Mouse (Mus musculus): ENCODE data around the gene Agtr1a. TPM values are rescaled to one million over a fixed set of nuclear protein-coding genes. Genes with fewer than 3 reads are reported as not detected.

Gene Agtr1a
- polyA plus RNA-seq, 1 experiment from 2014 or later = 0.78 TPM

GRCm38 (mm10) chr13:30368116-30368515 is 31.9 kb downstream of the Agtr1a start:
- no peak for ATAC-seq (ENCODE audit: low FRiP score, low TSS enrichment)
- no peak overlapping the region for H3K27ac ChIP-seq (replicated peaks; ENCODE audit: low read depth, low read length)
- H3K4me1 ChIP-seq (ENCODE audit: control insufficient read depth, insufficient read depth, low read length) = no peaks in the 10 kb centered on the region
- H3K4me2 ChIP-seq (ENCODE audit: low read length) = no peak overlapping the region
- H3K27me3 ChIP-seq (ENCODE audit: control insufficient read depth, insufficient read depth, low read length) = no peaks in the 10 kb centered on the region
- no peak overlapping the region for H3K4me3 ChIP-seq (replicated peaks; ENCODE audit: low read depth, low read length)
- no peak overlapping the region for H3K9ac ChIP-seq (replicated peaks; ENCODE audit: low read length)
- no peak for DNase-seq
- no peaks in the 10 kb centered on the region for H3K36me3 ChIP-seq (ENCODE audit: control insufficient read depth, insufficient read depth, low read length)
- WGBS = 84% methylated on average over 8 of the region's 8 CpGs
- no peaks in the 10 kb centered on the region for H3K9me3 ChIP-seq (ENCODE audit: control insufficient read depth, low read length)

- Histone ChIP-seq H3K4me2 (ENCODE audit: low read length) (no peak overlapping the region), H3K27me3 (ENCODE audit: control insufficient read depth, insufficient read depth, low read length) (no peaks in the 10 kb centered on the region), H3K4me1 (ENCODE audit: control insufficient read depth, insufficient read depth, low read length) (no peaks in the 10 kb centered on the region), H3K27ac (replicated peaks; ENCODE audit: low read depth, low read length) (no peak overlapping the region), H3K4me3 (replicated peaks; ENCODE audit: low read depth, low read length) (no peak overlapping the region), H3K9me3 (ENCODE audit: control insufficient read depth, low read length) (no peaks in the 10 kb centered on the region), H3K36me3 (ENCODE audit: control insufficient read depth, insufficient read depth, low read length) (no peaks in the 10 kb centered on the region), H3K9ac (replicated peaks; ENCODE audit: low read length) (no peak overlapping the region)
- 71% methylated on average over 2 of the region's 2 CpGs for WGBS
- no peak for DNase-seq
- ATAC-seq (ENCODE audit: low FRiP score, low TSS enrichment) = no peak
Measured at GRCm38 (mm10) chr13:30368746-30369145, 32.5 kb downstream of the Agtr1a start.

GRCm38 (mm10) chr13:30378868-30379267 is 42.6 kb downstream of the Agtr1a start:
- ATAC-seq (ENCODE audit: low FRiP score, low TSS enrichment) (no peak), DNase-seq (no peak)
- H3K27me3 ChIP-seq (ENCODE audit: control insufficient read depth, insufficient read depth, low read length) = no peaks in the 10 kb centered on the region
- no peak overlapping the region for H3K4me3 ChIP-seq (replicated peaks; ENCODE audit: low read depth, low read length)
- WGBS = 92% methylated on average over 5 of the region's 5 CpGs
- H3K36me3 ChIP-seq (ENCODE audit: control insufficient read depth, insufficient read depth, low read length) = no peaks in the 10 kb centered on the region
- no peaks in the 10 kb centered on the region for H3K9me3 ChIP-seq (ENCODE audit: control insufficient read depth, low read length)
- no peak overlapping the region for H3K27ac ChIP-seq (replicated peaks; ENCODE audit: low read depth, low read length)
- no peaks in the 10 kb centered on the region for H3K4me1 ChIP-seq (ENCODE audit: control insufficient read depth, insufficient read depth, low read length)
- no peak overlapping the region for H3K4me2 ChIP-seq (ENCODE audit: low read length)
- H3K9ac ChIP-seq (replicated peaks; ENCODE audit: low read length) = no peak overlapping the region

GRCm38 (mm10) chr13:30385183-30385582 is 48.9 kb downstream of the Agtr1a start:
- ATAC-seq (ENCODE audit: low FRiP score, low TSS enrichment) = no peak
- Histone ChIP-seq H3K4me1 (ENCODE audit: control insufficient read depth, insufficient read depth, low read length) (no peaks in the 10 kb centered on the region), H3K36me3 (ENCODE audit: control insufficient read depth, insufficient read depth, low read length) (no peaks in the 10 kb centered on the region), H3K4me2 (ENCODE audit: low read length) (no peak overlapping the region), H3K4me3 (replicated peaks; ENCODE audit: low read depth, low read length) (no peak overlapping the region), H3K9me3 (ENCODE audit: control insufficient read depth, low read length) (no peaks in the 10 kb centered on the region), H3K27ac (replicated peaks; ENCODE audit: low read depth, low read length) (no peak overlapping the region), H3K27me3 (ENCODE audit: control insufficient read depth, insufficient read depth, low read length) (no peaks in the 10 kb centered on the region), H3K9ac (replicated peaks; ENCODE audit: low read length) (no peak overlapping the region)
- 93% methylated on average over 6 of the region's 6 CpGs for WGBS
- no peak for DNase-seq

- no peaks in the 10 kb centered on the region for H3K9me3 ChIP-seq (ENCODE audit: control insufficient read depth, low read length)
- no peak overlapping the region for H3K27ac ChIP-seq (replicated peaks; ENCODE audit: low read depth, low read length)
- no peak overlapping the region for H3K9ac ChIP-seq (replicated peaks; ENCODE audit: low read length)
- no peaks in the 10 kb centered on the region for H3K27me3 ChIP-seq (ENCODE audit: control insufficient read depth, insufficient read depth, low read length)
- no peak for DNase-seq
- no peak for ATAC-seq (ENCODE audit: low FRiP score, low TSS enrichment)
- no peaks in the 10 kb centered on the region for H3K4me1 ChIP-seq (ENCODE audit: control insufficient read depth, insufficient read depth, low read length)
- no peaks in the 10 kb centered on the region for H3K36me3 ChIP-seq (ENCODE audit: control insufficient read depth, insufficient read depth, low read length)
- H3K4me3 ChIP-seq (replicated peaks; ENCODE audit: low read depth, low read length) = no peak overlapping the region
- H3K4me2 ChIP-seq (ENCODE audit: low read length) = no peak overlapping the region
Measured at GRCm38 (mm10) chr13:30394123-30394522, 57.9 kb downstream of the Agtr1a start.

GRCm38 (mm10) chr13:30396431-30396830 is 60.2 kb downstream of the Agtr1a start:
- Histone ChIP-seq H3K4me3 (replicated peaks; ENCODE audit: low read depth, low read length) (no peak overlapping the region), H3K4me2 (ENCODE audit: low read length) (no peak overlapping the region), H3K9ac (replicated peaks; ENCODE audit: low read length) (no peak overlapping the region), H3K27me3 (ENCODE audit: control insufficient read depth, insufficient read depth, low read length) (no peaks in the 10 kb centered on the region), H3K9me3 (ENCODE audit: control insufficient read depth, low read length) (no peaks in the 10 kb centered on the region), H3K36me3 (ENCODE audit: control insufficient read depth, insufficient read depth, low read length) (no peaks in the 10 kb centered on the region), H3K27ac (replicated peaks; ENCODE audit: low read depth, low read length) (no peak overlapping the region), H3K4me1 (ENCODE audit: control insufficient read depth, insufficient read depth, low read length) (no peaks in the 10 kb centered on the region)
- DNase-seq (no peak), ATAC-seq (ENCODE audit: low FRiP score, low TSS enrichment) (no peak)
- 81% methylated on average over 3 of the region's 3 CpGs for WGBS

GRCm38 (mm10) chr13:30398852-30399251 is 62.6 kb downstream of the Agtr1a start:
- H3K4me3 ChIP-seq (replicated peaks; ENCODE audit: low read depth, low read length) = no peak overlapping the region
- H3K27ac ChIP-seq (replicated peaks; ENCODE audit: low read depth, low read length) = no peak overlapping the region
- no peak overlapping the region for H3K4me2 ChIP-seq (ENCODE audit: low read length)
- H3K9me3 ChIP-seq (ENCODE audit: control insufficient read depth, low read length) = no peaks in the 10 kb centered on the region
- no peaks in the 10 kb centered on the region for H3K4me1 ChIP-seq (ENCODE audit: control insufficient read depth, insufficient read depth, low read length)
- H3K36me3 ChIP-seq (ENCODE audit: control insufficient read depth, insufficient read depth, low read length) = no peaks in the 10 kb centered on the region
- WGBS = 98% methylated on average over 3 of the region's 3 CpGs
- ATAC-seq (ENCODE audit: low FRiP score, low TSS enrichment) (no peak), DNase-seq (no peak)
- no peaks in the 10 kb centered on the region for H3K27me3 ChIP-seq (ENCODE audit: control insufficient read depth, insufficient read depth, low read length)
- no peak overlapping the region for H3K9ac ChIP-seq (replicated peaks; ENCODE audit: low read length)

- Histone ChIP-seq H3K27ac (replicated peaks; ENCODE audit: low read depth, low read length) (no peak overlapping the region), H3K9ac (replicated peaks; ENCODE audit: low read length) (no peak overlapping the region), H3K4me1 (ENCODE audit: control insufficient read depth, insufficient read depth, low read length) (no peaks in the 10 kb centered on the region), H3K27me3 (ENCODE audit: control insufficient read depth, insufficient read depth, low read length) (no peaks in the 10 kb centered on the region), H3K9me3 (ENCODE audit: control insufficient read depth, low read length) (no peaks in the 10 kb centered on the region), H3K4me2 (ENCODE audit: low read length) (no peak overlapping the region), H3K36me3 (ENCODE audit: control insufficient read depth, insufficient read depth, low read length) (no peaks in the 10 kb centered on the region), H3K4me3 (replicated peaks; ENCODE audit: low read depth, low read length) (no peak overlapping the region)
- DNase-seq (peak; percentile 4), ATAC-seq (ENCODE audit: low FRiP score, low TSS enrichment) (no peak)
- WGBS = 43% methylated on average over 8 of the region's 8 CpGs
Measured at GRCm38 (mm10) chr13:30400621-30401020, 64.4 kb downstream of the Agtr1a start.

GRCm38 (mm10) chr13:30403874-30404273 is 67.6 kb downstream of the Agtr1a start:
- Histone ChIP-seq H3K9me3 (ENCODE audit: control insufficient read depth, low read length) (no peaks in the 10 kb centered on the region), H3K4me2 (ENCODE audit: low read length) (no peak overlapping the region), H3K27me3 (ENCODE audit: control insufficient read depth, insufficient read depth, low read length) (no peaks in the 10 kb centered on the region), H3K4me3 (replicated peaks; ENCODE audit: low read depth, low read length) (no peak overlapping the region), H3K9ac (replicated peaks; ENCODE audit: low read length) (no peak overlapping the region), H3K36me3 (ENCODE audit: control insufficient read depth, insufficient read depth, low read length) (no peaks in the 10 kb centered on the region), H3K4me1 (ENCODE audit: control insufficient read depth, insufficient read depth, low read length) (no peaks in the 10 kb centered on the region), H3K27ac (replicated peaks; ENCODE audit: low read depth, low read length) (no peak overlapping the region)
- ATAC-seq (ENCODE audit: low FRiP score, low TSS enrichment) (no peak), DNase-seq (no peak)
- WGBS = 67% methylated on average over 3 of the region's 3 CpGs
